Mouse (Mus musculus) cerebellum, adult 2 months (tissue): ENCODE measurements around the gene Esp4. TPM values are rescaled to one million over a fixed set of nuclear protein-coding genes. Genes with fewer than 3 reads are reported as not detected.
"Not testable (repeated sequence)": the region's sequence is repeated elsewhere in the genome, so short reads cannot be mapped to it uniquely, and the experiment has no call there.

Experiments used
- DNase-seq, 2 experiments: peaks; one replicate each; pipeline ENCODE4 v3.0.0; 2021
- H3K27ac ChIP-seq: fragments of 200-500 bp; 2 replicates; pipeline ENCODE4 v1.5.1; 2012; ENCODE audit warnings: low read length, control low read depth, inconsistent platforms; ENCODE audit not compliant: insufficient read depth
- H3K27me3 ChIP-seq: fragments of 200-500 bp; 2 replicates; pipeline ENCODE4 v1.6.1; 2012; ENCODE audit warnings: inconsistent platforms, mild to moderate bottlenecking, low read length, moderate library complexity; ENCODE audit not compliant: control insufficient read depth, insufficient read depth
- H3K4me1 ChIP-seq: fragments of 200-500 bp; 2 replicates; pipeline ENCODE4 v1.6.1; 2011; ENCODE audit warnings: low read length; ENCODE audit not compliant: control insufficient read depth, insufficient read depth
- H3K4me3 ChIP-seq: fragments of 200-500 bp; replicated peaks from 2 replicates; pipeline ENCODE3; 2011; ENCODE audit warnings: mild to moderate bottlenecking, low read depth, low read length, control low read depth; ENCODE audit not compliant: insufficient read depth
- CTCF ChIP-seq: fragments of 200-500 bp; IDR thresholded peaks from 2 replicates; pipeline ENCODE4 v1.5.1; 2011; ENCODE audit warnings: low read depth, mild to moderate bottlenecking, control low read depth, low read length, moderate library complexity, borderline replicate concordance; ENCODE audit not compliant: insufficient read depth
- POLR2A ChIP-seq: fragments of 200-500 bp; IDR thresholded peaks from 2 replicates; pipeline ENCODE4 v1.6.1; 2011; ENCODE audit warnings: low read length, control low read depth, borderline replicate concordance; ENCODE audit not compliant: insufficient read depth
- WGBS: fragments of 180-500 bp; shearing (Covaris S2); methylation state at CpG from one replicate; pipeline ENCODE4 v1.1.7; 2018; 5-methylcytosine and 5-hydroxymethylcytosine counted together
- polyA plus RNA-seq: library from polyadenylated mRNA; depleted of rRNA; stranded (reverse); fragments of >200 nt; gene quantifications from 2 replicates; pipeline ENCODE4 v1.2.3, GENCODE M21; 2012; rRNA removed

Gene Esp4
- not detected in 2 replicates for polyA plus RNA-seq

DNA sequence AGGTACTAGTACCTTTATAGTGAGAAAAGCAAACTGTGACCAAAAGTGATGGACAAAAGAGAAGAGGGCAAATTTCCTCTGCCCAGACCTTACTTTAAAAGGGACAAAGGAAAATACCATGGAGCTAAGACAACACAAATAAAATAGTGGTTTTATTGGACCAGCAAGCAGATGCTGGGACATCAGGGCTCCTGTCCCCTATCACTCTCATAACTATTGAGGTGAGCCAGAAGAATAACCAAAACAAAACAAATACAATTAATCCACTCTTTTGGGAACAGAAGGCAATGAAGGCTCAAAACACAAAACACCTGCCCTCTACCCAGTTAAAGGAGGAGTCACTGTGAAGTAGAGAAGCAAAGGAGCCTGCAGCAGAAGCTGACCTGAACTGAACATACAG, at the start of gene Esp4:
TSS of gene Esp4 (plus strand) at position 301 of the 400 bp plus-strand sequence.
- no peak for TF ChIP-seq CTCF
- TF ChIP-seq POLR2A = no peak
- no peak for DNase-seq
- Histone ChIP-seq H3K27me3 (no peaks in the 10 kb centered on the region), H3K4me1 (no peaks in the 10 kb centered on the region), H3K4me3 (no peak within 1 kb of the TSS), H3K27ac (no peak within 1 kb of the TSS)

DNA sequence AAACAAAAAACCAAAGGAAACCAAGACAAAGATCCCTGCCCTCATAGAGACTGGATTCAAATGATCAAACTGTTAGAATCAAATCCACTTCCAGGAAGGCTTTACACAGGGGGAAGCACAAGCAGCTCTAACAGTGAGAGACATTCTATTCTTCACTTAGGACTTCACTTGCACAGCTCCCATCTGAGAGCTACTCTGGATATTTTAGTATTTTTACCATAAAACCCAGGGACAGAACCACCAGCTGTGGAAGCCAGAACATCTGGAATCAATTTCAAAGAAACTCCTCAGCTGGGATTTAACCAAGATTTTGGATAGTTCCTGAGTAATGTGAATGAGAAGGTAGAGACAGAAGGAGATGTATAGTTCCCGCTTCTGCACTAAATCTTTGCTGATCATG, 44.9 kb upstream of the Esp4 start:
- no peak overlapping the region for H3K27ac ChIP-seq
- TF ChIP-seq CTCF (no peak), POLR2A (no peak)
- no peak for DNase-seq
- no peaks in the 10 kb centered on the region for H3K27me3 ChIP-seq
- 92% methylated on average over 1 of the region's 1 CpGs for WGBS
- no peaks in the 10 kb centered on the region for H3K4me1 ChIP-seq
- H3K4me3 ChIP-seq = no peak overlapping the region

DNA sequence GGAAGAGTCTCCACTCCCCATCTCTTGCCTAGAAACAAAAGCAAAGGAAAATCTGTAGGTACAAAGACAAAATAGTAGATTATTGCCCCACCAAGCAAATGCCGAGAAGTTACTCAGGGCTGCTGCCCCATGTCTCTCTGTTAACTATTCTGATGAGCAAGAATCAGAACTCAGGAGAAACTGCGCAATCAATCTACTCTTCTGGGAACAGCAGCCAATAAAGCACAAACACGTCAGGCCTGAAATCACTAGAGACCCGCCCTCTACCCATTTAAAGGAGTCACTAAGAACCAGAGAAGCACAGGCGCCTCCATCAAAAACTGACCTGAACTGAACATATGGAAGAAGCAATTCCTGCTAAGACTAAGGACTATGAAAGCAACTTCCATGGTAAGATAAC, 37.2 kb upstream of the Esp4 start, which contains the start of gene Esp6:
TSS of gene Esp6 (plus strand) at position 301 of the 400 bp plus-strand sequence.
- no peak within 1 kb of the TSS for H3K4me3 ChIP-seq
- H3K4me1 ChIP-seq = no peaks in the 10 kb centered on the region
- no peak within 1 kb of the TSS for H3K27ac ChIP-seq
- H3K27me3 ChIP-seq = no peaks in the 10 kb centered on the region
- DNase-seq = no peak
- TF ChIP-seq CTCF (no peak), POLR2A (no peak)
- WGBS = 84% methylated on average over 5 of the region's 5 CpGs

DNA sequence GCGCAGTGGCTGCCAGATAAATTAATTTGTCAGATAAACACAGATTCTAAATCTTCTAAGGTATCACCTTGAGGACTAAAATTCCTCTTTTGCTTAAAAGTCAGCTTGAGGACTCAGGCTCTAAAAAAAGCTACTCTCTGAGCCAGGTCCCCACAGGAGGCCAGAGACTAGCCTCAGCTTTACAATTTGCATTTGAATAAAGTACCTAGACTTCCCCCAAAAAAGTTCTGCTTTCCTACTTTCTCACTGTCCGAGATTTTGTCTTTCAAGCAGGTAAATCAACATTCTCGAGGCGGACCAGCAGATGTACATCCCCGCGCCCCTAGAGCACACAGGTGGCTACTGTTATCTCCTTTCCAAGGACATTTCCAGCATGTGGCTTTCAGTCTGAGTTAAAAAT, 14.5 kb upstream of the Esp4 start:
- H3K4me3 ChIP-seq, DNase-seq, H3K27ac ChIP-seq, H3K4me1 ChIP-seq, H3K27me3 ChIP-seq: not testable (repeated sequence)
- 48% methylated on average over 6 of the region's 6 CpGs for whole genome bisulfite sequencing

DNA sequence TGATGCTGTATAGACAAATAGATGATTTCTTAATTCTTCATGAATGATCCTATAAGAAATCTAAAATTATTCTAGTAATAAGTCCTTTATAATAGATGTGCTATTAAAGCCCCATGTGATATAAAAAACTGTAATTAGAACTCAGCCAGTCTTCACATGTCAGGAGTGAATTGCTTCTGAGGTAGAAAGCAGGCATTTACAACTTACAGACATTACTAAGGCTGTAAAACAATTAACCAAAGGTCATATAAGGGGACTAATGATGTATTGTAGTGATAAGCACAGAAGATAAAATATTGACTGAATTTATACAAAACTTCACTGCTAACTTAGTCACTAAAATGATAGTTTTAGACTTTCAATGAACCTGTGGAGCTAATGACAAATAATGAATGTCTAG, 7.1 kb upstream of the Esp4 start:
- no peaks in the 10 kb centered on the region for H3K4me1 ChIP-seq
- no peak overlapping the region for H3K27ac ChIP-seq
- no peaks in the 10 kb centered on the region for H3K27me3 ChIP-seq
- TF ChIP-seq POLR2A (no peak), CTCF (no peak)
- no peak for DNase-seq
- H3K4me3 ChIP-seq = no peak overlapping the region

DNA sequence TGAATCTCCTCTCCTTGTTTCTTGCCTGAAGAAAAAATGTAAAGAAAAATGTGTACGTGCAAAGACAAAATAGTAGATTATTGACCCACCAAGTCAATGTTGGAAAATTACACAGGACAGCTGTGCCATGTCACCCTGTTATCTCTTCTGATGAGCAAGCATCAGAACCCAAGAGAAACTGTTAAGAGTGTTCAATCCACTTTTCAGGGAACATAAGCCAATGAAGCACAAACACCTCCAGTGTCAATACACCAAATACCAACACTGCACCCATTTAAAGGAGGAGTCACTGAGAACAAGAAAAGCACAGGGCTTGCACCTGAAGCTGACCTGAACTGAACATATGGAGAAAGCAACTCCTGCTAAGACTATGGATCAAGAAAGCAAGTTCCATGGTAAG, 33.4 kb downstream of the Esp4 start, which contains the start of gene Esp3:
TSS of gene Esp3 (plus strand) at position 301 of the 400 bp plus-strand sequence.
- WGBS = 90% methylated on average over 1 of the region's 1 CpGs
- not testable (repeated sequence) for H3K4me1 ChIP-seq, H3K27ac ChIP-seq

More for the DNA sequence above, 33.4 kb downstream of the Esp4 start, which contains the start of gene Esp3:
- not testable (repeated sequence) for H3K4me3 ChIP-seq, DNase-seq, H3K27me3 ChIP-seq

Other genes starting within 250 kb of the Esp4 start
- gene Esp8, start 78.6 kb upstream of the Esp4 start, polyA plus RNA-seq = not detected in 2 replicates
- not detected in 2 replicates for gene Esp6, start 37.1 kb upstream of the Esp4 start, polyA plus RNA-seq
- gene Esp3, start 33.5 kb downstream of the Esp4 start, polyA plus RNA-seq = not detected in 2 replicates
- gene Esp1, start 128.5 kb downstream of the Esp4 start, polyA plus RNA-seq = not detected in 2 replicates
- not detected in 2 replicates for gene Crisp2, start 208.4 kb downstream of the Esp4 start, polyA plus RNA-seq
- gene Rhag, start 212.5 kb downstream of the Esp4 start, polyA plus RNA-seq = not detected in 2 replicates